Mouse (Mus musculus) c-Kit-negative CD71-positive TER-119-positive erythroid progenitor cells, embryonic 14.5 days (primary cell): ENCODE measurements at regions not wholly inside any gene's neighbourhood (a gene's known extent, or its start where the extent isn't known, plus 50 kb on each side); places are given as distances from the start of the nearest gene placed in this dataset.

Experiments used
- DNase-seq: peaks from one replicate; pipeline ENCODE4 v3.0.0-alpha.2; 2013; ENCODE audit warnings: low read depth, low spot score

GRCm38 (mm10) chr3:148559752-148560460 lies 430.4 kb downstream of the Adgrl2 start:
- no peak for DNase-seq

DNA sequence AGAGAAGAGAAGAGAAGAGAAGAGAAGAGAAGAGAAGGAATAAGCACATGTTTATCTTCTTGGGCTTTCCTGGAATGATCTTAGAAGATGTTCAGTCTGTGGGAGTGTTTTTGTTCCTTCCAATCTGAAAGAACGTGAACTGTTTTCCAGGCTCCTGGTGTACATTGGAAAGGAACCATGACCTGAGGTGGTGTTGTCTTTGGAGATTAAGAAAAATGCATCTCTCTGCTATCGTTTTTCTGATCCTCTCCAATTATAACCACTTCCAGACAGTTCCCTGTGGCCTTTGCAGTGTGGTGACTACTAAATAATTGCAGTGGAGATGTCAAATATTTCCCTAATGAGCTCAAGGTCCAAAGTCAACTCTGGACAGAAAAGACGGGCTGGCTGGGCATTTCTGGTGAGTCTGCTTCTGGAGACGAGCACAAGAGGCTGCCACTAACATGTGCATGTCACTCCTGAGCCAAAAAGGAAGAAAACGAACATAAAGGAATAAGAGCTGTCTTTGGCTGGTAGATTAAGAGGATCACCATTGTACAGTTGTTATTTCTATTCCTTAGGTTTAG lies 431.7 kb downstream of the Adgrl2 start:
- no peak for DNase-seq

GRCm38 (mm10) chr3:148555324-148555723 lies 435.0 kb downstream of the Adgrl2 start:
- no peak for DNase-seq

- no peak for DNase-seq
Measured at GRCm38 (mm10) chr3:148550716-148551115, 439.6 kb downstream of the Adgrl2 start.

GRCm38 (mm10) chr3:148544929-148545328 lies 445.4 kb downstream of the Adgrl2 start:
- no peak for DNase-seq

DNA sequence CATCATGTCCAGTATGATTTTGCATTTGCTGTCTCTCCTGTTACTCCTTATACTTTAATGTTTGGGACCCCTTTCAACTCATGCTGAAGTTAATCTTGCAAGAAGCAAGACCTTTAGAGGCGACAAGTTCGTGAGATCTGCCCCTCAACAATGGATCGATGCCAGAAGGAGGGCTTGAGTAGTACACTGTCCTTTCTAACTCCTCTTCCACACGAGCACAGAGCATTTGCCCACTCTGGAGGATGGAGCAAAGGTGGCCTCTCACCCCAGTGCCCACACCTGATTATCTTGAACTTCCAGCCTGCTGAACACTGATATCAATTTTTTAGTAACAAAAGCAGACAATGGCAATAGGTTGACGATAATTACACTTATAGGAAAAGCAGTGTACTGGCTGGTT lies 448.1 kb downstream of the Adgrl2 start:
- DNase-seq: no peak

DNA sequence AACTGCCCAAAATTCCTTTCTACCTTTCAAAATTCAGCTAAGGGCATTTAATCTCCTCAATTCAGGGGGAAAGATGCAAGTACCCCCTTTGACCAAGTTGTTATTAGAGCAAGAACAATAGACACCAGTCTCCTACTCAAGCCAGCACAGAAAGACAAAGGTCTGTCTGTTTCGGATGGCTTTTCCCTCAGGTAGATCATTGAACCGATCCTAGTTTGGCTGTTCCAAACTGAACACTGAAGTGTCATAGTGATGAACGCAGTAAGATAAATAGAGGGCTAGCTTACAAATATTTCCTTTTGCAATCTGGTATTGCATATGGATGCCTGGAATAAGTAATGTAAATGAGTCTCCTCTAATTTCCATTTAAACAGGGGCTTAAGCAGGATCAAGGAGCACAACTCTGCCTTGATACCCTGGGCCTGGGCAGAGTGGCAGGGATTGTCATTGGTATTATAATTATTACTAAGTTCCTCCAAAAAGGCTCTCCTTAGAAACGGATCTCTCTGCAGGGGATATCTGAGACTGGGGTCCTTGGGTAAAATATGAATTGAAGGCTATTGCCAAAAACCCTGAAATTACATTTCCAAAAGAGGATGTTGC lies 452.6 kb downstream of the Adgrl2 start:
- DNase-seq: no peak

DNA sequence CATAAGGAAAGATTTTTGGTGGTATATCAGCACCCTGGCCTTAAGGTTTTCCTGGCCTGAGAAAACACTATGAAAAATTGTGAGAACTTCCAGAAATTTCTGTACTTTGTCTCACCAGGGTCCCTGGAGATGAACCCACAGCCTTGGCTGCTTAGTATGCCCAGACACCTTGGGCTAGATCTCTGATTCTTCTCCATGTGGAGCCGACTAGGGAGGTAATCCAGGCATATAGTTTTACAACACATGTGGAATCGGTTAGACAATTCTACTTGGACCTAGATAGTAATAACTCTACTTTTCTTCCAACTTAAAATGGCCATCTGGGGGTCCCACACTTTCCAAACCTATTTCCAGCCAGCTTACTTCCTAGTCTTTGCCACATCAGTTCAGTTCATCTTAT lies 460.5 kb downstream of the Adgrl2 start:
- no peak for DNase-seq

- no peak for DNase-seq
Measured at GRCm38 (mm10) chr3:148510381-148510780, 480.0 kb downstream of the Adgrl2 start.

DNA sequence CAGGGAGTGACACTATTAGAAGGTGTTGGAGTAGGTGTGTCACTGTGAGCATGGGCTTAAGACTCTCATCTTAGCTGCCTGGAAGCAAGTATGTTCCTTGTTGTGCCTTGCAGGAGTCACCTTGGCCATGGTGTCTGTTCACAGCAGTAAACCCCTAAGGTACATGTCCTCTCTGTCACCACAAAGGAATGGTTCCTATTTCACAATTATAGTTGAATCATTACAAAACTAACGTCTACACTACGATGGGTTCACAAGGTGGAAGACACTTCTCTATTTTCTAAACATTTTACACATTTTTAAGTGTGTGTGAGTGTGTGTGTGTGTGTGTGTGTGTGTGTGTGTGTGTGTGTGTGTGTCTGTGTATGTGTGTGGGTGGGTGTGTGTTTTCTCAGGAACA lies 485.4 kb downstream of the Adgrl2 start:
- DNase-seq: no peak

DNA sequence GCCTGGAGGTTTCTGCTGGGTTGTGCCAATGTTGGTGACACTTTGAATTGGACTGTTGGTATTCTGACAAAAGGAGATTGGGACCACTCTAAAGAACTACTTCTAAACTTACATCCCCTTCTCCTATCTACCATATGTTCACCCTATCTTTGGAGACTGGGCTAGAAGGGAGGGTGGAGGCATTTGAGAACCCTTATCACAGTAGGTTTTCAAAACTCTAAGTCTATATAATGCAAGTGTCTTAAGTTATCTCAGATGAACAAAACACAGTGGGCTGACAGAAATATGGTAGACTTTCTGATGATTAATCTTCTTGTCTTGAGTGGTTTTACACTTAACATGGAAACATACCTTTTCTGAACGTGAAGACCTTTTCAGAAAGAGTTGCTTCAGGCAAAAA lies 486.9 kb downstream of the Adgrl2 start:
- no peak for DNase-seq

GRCm38 (mm10) chr3:148501801-148502200 lies 488.6 kb downstream of the Adgrl2 start:
- DNase-seq: no peak

GRCm38 (mm10) chr3:148496672-148497071 lies 493.7 kb downstream of the Adgrl2 start:
- no peak for DNase-seq

DNA sequence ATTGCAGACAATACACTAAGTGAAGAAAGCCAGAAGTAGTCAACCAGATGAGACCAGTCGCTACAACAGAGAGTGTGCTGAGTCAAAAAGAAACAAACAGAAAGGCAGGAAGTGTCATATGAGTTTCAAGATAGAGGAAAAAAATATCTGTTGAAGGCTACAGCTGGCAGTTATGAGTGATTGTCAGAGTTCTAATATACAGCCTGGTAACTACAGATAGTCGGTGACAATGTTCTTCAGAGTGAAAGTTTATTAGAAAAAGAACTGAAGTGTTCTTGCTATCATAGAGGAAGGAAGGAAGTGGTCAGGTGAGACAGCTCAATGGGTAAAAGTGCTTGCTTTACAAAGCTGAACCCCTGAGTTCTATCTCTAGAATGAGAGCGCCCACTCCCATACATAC lies 499.1 kb downstream of the Adgrl2 start:
- no peak for DNase-seq

DNA sequence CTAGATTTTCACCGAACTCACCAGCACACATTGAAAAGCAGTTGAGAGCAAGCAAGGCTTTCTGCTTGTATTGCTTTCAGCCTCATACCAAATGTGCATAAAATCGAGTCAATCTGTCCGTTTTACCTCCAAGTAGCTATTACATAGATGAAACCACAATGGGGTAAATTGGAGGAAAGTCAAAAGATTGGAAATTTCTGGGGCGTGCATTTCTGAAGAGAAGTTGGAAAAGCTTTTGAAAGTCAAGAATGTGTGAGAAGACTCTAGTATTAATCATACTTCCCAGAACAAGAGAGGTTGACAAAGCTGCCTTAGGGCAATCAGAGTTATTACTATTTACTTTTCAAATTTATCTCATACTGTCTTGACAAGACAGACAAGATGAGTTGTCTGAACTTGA lies 501.2 kb downstream of the Adgrl2 start:
- DNase-seq: no peak

DNA sequence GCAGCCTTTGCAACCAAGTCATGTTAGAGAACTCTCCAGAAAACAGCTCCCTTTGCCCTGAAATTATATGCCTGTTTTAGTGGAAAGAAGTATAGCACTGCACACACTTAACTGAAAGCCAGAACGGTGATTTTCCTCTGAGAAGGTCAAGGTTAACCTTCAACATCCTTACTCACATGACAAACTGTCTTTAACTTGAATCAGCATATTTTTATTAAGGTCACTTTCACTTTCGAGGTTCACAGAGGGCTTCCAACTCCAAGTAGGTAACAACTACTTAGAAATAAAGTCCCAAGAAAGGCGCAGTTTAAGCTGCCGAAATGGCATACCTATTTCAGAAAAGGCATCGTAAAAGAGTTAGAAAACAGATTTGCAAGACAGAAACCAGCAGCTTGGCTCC lies 502.4 kb downstream of the Adgrl2 start:
- DNase-seq: no peak

DNA sequence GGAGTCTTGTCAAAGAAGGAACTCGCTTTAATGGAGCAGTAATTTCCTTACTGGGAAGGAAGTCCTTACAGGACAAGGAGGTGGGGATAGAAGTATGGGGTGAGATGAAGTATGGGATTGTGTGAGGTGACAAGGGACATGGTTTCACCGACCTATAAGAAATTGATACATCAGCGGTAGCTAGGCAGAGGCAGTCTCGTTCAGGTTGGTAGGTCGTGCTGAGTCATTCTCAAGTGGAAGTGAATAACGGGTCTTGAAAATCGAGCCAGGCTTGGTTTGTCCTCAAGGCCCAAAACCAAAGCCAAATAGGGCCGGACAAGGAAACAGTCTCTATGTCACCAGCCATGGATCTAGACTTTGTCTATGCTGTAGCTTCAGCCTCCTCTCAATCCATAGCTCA lies 514.5 kb downstream of the Adgrl2 start:
- no peak for DNase-seq

GRCm38 (mm10) chr3:148472943-148473444 lies 517.4 kb downstream of the Adgrl2 start:
- DNase-seq: no peak

DNA sequence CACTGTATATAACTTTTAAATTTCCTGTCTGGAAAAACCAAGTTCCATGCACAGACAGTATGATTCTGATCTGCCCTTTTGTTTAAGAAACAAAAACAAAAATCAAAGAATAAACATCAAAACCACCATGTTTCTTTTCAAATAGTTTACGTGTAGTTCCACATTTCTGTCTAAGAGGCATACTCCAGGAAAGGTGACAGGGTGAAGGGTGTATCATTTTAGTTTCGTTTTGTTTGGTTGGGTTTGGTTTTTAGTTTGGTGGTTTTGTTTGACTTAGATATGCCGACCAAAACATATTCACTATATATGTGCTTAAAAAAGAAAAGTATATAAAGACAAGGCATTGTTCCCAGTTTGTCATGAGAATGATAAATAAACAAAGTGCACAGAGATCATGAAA lies 524.9 kb downstream of the Adgrl2 start:
- no peak for DNase-seq

DNA sequence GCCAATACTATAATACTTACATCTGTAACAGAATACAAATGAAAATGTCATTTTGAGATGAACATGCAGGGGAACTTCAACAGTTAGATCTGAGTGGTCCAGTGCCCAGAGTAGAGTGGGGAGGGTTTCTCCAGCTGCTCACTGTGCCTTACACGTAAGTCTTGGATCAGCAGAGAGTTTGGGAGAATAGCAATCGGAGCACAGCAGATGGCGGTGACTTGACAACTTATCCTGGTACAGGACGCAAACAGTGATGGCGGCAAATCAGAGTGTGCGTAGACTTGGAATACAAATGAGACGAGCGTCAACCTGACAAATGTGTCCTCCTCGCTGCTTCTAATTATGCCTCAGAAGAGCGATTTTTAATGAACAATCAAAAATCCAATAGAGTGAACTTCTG lies 527.6 kb downstream of the Adgrl2 start:
- no peak for DNase-seq

- no peak for DNase-seq
Measured at GRCm38 (mm10) chr3:148448888-148449287, 541.5 kb downstream of the Adgrl2 start.

- no peak for DNase-seq
Measured at GRCm38 (mm10) chr3:148448465-148448864, 541.9 kb downstream of the Adgrl2 start.

DNA sequence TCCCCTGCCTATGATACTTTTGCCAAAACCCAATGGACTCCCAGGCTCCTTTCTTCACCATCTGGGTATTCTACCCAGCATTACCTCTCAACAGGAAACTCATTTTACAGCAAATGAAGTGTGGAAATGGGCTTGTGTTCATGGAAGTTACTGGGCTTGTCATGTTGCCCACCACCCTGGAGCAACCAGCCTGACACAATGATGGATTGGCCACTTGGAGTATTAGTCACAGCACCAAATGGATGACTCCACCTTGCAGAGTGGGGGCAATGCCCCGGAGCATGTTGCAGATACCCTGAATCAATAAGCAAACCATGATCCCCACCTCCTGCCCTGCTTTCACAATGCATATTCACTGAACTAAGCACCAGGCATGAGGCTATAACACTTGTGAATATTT lies 543.5 kb downstream of the Adgrl2 start:
- no peak for DNase-seq
